In the genomic region with DNA sequence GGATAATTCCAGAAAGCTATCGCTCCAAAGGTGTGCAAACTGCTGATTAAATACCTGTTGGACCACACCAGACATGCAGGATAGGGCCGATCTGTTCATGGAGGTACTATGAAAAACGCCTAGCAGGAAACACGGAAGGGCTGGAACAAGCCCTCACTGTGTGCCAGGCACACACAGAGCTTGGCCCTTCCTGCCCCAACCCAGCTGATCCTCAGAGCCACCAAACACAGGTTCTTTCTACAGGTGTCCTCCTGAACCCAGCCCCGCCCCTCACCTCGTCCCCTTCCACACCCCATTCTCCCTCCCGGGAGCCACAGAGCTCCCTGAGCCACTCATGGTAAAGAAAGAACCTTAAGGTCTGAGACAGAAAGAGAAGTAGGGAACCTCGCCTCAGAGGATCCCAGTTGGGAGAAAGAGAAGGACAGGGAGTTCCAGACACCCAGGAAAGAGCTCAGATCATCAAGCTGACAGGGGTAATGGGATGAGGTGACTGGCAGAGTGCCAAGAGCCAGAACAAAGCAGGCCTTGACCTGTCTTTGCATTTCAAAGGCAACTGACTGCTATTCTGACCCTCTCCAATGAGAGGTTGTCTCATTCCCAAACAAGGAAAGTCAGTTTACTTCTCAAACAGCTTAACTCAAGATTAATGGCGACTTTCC, we compare ENCODE assay signal across 10 mouse cellular contexts.
DNase-seq lines count a peak whose midpoint lies in the region; ATAC-seq and TF ChIP-seq lines count a peak whose summit lies in the region.
"Had no signal": no experiment of that assay in that cellular context is flagged by ENCODE, and none has a peak within 500 bp of the region (broad histone marks: within the 10 kb centered on the region; RNA-seq: fewer than 3 reads in every experiment).

No protein-coding gene starts in this region.

- no peaks in the 10 kb centered on the region for H3K9me3 ChIP-seq in kidney, postnatal 0 days (replicated peaks; ENCODE audit: low read length)
- no peaks in the 10 kb centered on the region for H3K9me3 ChIP-seq in ES-E14 (ENCODE audit: control insufficient read depth, insufficient read depth, low read depth, low read length)

- H3K4me3 ChIP-seq in kidney, postnatal 0 days (replicated peaks; ENCODE audit: low read depth, low read length), result no peak overlapping the region
- peak overlapping the region in 1 of 2 experiments; percentile 12; a peak in 1 of 4 replicates for H3K4me3 ChIP-seq in ES-E14 (ENCODE audit: insufficient read depth in 1 of 2, low read depth in 1 of 2, low read length in 2 of 2, poor library complexity in 1 of 2, severe bottlenecking in 1 of 2)

- no peaks in the 10 kb centered on the region for H3K36me3 ChIP-seq in kidney, postnatal 0 days (ENCODE audit: insufficient read depth, low read length)
- no peaks in the 10 kb centered on the region for H3K36me3 ChIP-seq in ES-E14 (ENCODE audit: control insufficient read depth, insufficient read depth, low read length, poor library complexity, severe bottlenecking)

- in situ Hi-C loops in ES-E14 (cut with MboI; ENCODE audit: low sequenced_read_pairs in 2 of 2, unreplicated experiment in 2 of 2), result no loop called here

- 73% methylated on average over 9 of the region's 9 CpGs for WGBS in kidney, postnatal 0 days
- WGBS in large intestine, adult 2 months, result 42% methylated on average over 9 of the region's 9 CpGs

- DNase-seq in embryo, embryonic 10 days (ENCODE audit: low spot score), result peak; percentile 52
- DNase-seq in embryo, embryonic 9.5 days (ENCODE audit: extremely low spot score), result no peak
- DNase-seq in kidney, postnatal 0 days (ENCODE audit: low spot score), result no peak
- DNase-seq in kidney, adult 18-20 months, result no peak
- peak; percentile 70 for DNase-seq in ES-E14 (ENCODE audit: low read depth, low spot score)
- peak; percentile 31 for DNase-seq in large intestine, adult 2 months (ENCODE audit: low read depth, low spot score)
- DNase-seq in thymus, postnatal 0 days (ENCODE audit: low spot score), result no peak
- no peak for DNase-seq in cerebellum, postnatal 10 days
- DNase-seq: cerebellum, adult 9-11 months; lung, postnatal 36 days had no signal

- no peak overlapping the region for H3K9ac ChIP-seq in kidney, postnatal 0 days (ENCODE audit: low read depth, low read length)
- H3K9ac ChIP-seq in ES-E14 (ENCODE audit: insufficient read depth, low read depth, low read length, poor library complexity, severe bottlenecking), result no peak overlapping the region

- peak overlapping the region; percentile 19; the same call in 1 of the 2 replicates for H3K27ac ChIP-seq in kidney, postnatal 0 days
- H3K27ac ChIP-seq in ES-E14 (ENCODE audit: insufficient read depth, low read depth, low read length, poor library complexity, severe bottlenecking), result peak overlapping the region; percentile 30; the same call in 1 of the 2 replicates

- no peaks in the 10 kb centered on the region for H3K27me3 ChIP-seq in kidney, postnatal 0 days (ENCODE audit: insufficient read depth, low read length)

- peaks cover 15% of the 10 kb centered on the region; the same call in 1 of the 2 replicates for H3K4me1 ChIP-seq in kidney, postnatal 0 days (replicated peaks; ENCODE audit: insufficient read depth, low read length)
- peaks cover 0 to 20% of the 10 kb centered on the region in 2 experiments; a peak in 2 of 4 replicates for H3K4me1 ChIP-seq in ES-E14 (ENCODE audit: control insufficient read depth in 2 of 2, insufficient read depth in 2 of 2, low read length in 2 of 2, poor library complexity in 1 of 2)

- TF ChIP-seq CTCF in kidney, postnatal 0 days (IDR thresholded peaks at IDR 0.05; ENCODE audit: low read depth), result no peak

- no peak for ATAC-seq in kidney, postnatal 0 days (replicated peaks; ENCODE audit: low FRiP score, low read depth)

- no peak overlapping the region for H3K4me2 ChIP-seq in kidney, postnatal 0 days (ENCODE audit: low read length)

TF ChIP-seq in ES-E14, 5 proteins besides CTCF, POLR2A, EP300 and RAD21:
- no peak for TF ChIP-seq HCFC1 (IDR thresholded peaks at IDR 0.05; ENCODE audit: borderline replicate concordance, insufficient read depth, low read length)
- no peak for TF ChIP-seq ZC3H11A (IDR thresholded peaks at IDR 0.05; ENCODE audit: borderline replicate concordance, low read depth, low read length)
- TF ChIP-seq MAFK (IDR thresholded peaks at IDR 0.05; ENCODE audit: insufficient read depth, low read depth, low read length), result no peak
- no peak for TF ChIP-seq CHD2 (IDR thresholded peaks at IDR 0.05; ENCODE audit: low read depth, low read length)
- no peak for TF ChIP-seq ZNF384 (IDR thresholded peaks at IDR 0.05; ENCODE audit: low read depth, low read length)

Comparison
In these comparisons a context has a peak if more than half of its experiments do, and no peak if none do; other contexts are left out.
1. DNase-seq: peak in embryo, embryonic 10 days (single experiment), ES-E14 (single experiment) and large intestine, adult 2 months (single experiment); none in embryo, embryonic 9.5 days (single experiment), kidney, postnatal 0 days (single experiment), kidney, adult 18-20 months (single experiment), thymus, postnatal 0 days (single experiment) and cerebellum, postnatal 10 days (0 of 2).